Mouse (Mus musculus): Measurements from ENCODE around the gene Pdcd4.

GRCm38 (mm10) chr19:53857962-53858361, 34.1 kb upstream of the Pdcd4 start:
- TF ChIP-seq CTCF (IDR thresholded peaks at IDR 0.05; ENCODE audit: control insufficient read depth, insufficient read depth, insufficient read length) = no peak
- TF ChIP-seq USF1 (IDR thresholded peaks at IDR 0.05; ENCODE audit: low read depth) = no peak
- TF ChIP-seq MAX (IDR thresholded peaks at IDR 0.05) = no peak
